Mouse (Mus musculus): Measurements from ENCODE around the gene Zfp319.

DNA sequence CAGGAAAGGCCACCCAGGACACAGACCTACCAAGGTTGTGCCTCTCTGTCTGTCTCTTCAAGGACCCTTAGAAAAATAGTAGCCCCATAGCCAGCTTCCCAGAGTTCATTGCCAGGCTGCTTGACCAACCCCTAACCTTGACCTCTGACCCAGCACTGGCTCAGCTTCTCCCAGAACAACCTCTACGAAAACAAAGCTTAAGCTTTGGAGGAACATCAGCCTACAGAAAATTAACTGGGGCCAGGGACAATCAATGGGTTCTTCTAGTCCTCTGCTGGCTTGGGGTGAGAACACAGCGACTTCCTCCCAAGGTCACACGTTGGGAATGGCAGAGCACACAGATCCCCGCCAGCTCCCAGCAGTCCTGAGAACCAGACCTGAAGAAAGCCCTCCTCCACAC lies 26.2 kb downstream of the Zfp319 start:
- TF ChIP-seq CTCF (IDR thresholded peaks at IDR 0.05; ENCODE audit: low read depth) (no peak), EP300 (IDR thresholded peaks at IDR 0.05; ENCODE audit: low read depth) (no peak)
